9 mouse cellular contexts compared by ENCODE assay signal in the genomic region with DNA sequence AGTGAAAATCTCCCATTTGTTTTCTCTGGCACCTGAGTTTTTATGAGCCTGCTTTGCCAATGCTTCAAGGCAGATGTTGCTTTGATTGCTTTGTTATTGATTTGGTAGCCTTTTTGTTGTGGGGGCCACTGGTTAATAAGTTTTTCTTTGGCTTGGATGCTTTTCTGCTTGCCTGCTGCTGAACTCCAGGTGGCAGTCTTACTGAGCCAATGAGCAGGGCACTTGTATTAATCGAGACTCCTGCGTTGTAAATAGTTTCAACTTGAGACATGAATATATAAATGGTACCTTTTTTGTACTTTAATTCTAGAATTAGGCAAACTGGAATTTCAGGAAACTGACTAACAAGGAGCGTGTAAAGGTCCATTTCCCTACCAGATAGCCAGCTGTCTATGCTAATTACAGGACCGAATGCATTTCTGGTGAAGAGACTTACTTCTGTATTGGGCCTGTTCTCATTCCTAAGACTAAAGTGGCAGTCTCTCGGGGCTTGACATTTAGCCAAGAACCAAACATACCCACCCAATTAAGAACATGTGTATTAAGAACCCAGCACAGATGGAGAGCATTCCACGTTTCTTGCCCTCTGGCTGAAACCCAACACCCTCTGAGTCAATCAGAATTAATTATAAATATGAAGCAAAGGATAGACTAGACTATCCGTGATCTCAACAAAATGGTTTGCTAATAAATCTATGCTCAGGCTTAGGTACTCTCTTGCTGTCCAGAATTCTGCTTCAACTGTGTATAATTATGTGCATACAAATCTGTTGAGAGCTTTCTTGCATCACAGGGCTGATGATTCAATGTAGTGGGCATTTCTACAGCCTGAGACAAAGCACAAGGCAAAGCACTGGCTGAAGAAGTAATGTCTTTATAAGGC. TPM values are rescaled to one million over a fixed set of nuclear protein-coding genes. Genes with fewer than 3 reads are reported as not detected.
DNase-seq lines count a peak whose midpoint lies in the region; ATAC-seq and TF ChIP-seq lines count a peak whose summit lies in the region.
"Had no signal": no experiment of that assay in that cellular context is flagged by ENCODE, and none has a peak within 500 bp of the region (broad histone marks: within the 10 kb centered on the region; RNA-seq: fewer than 3 reads in every experiment).

No protein-coding gene starts in this region.

- no peak for ATAC-seq in heart, embryonic 13.5 days (ENCODE audit: extremely low read depth, insufficient number of reproducible peaks, low FRiP score, low TSS enrichment)
- no peak for ATAC-seq in heart, embryonic 12.5 days (ENCODE audit: insufficient number of reproducible peaks, low FRiP score)
- ATAC-seq in liver, embryonic 11.5 days (replicated peaks; ENCODE audit: low FRiP score), result no peak

- H3K9ac ChIP-seq in heart, embryonic 13.5 days, result no peak overlapping the region
- H3K9ac ChIP-seq in heart, embryonic 12.5 days, result no peak overlapping the region
- H3K9ac ChIP-seq in liver, adult 2 months (ENCODE audit: low read depth, low read length), result no peak overlapping the region
- no peak overlapping the region for H3K9ac ChIP-seq in liver, embryonic 11.5 days (ENCODE audit: low read depth, low read length)

- peaks cover 83% of the 10 kb centered on the region for H3K36me3 ChIP-seq in heart, embryonic 13.5 days
- H3K36me3 ChIP-seq in heart, embryonic 12.5 days, result peaks cover 56% of the 10 kb centered on the region
- peaks cover 46% of the 10 kb centered on the region for H3K36me3 ChIP-seq in liver, adult 2 months (ENCODE audit: control insufficient read depth, insufficient read depth, low read length)
- peaks cover 30% of the 10 kb centered on the region for H3K36me3 ChIP-seq in liver, embryonic 11.5 days (ENCODE audit: control insufficient read depth, insufficient read depth, low read length)
- peaks cover 86% of the 10 kb centered on the region for H3K36me3 ChIP-seq in embryonic facial prominence, embryonic 10.5 days (replicated peaks)

- no peaks in the 10 kb centered on the region for H3K9me3 ChIP-seq in heart, embryonic 13.5 days
- H3K9me3 ChIP-seq in heart, embryonic 12.5 days (replicated peaks), result no peaks in the 10 kb centered on the region
- H3K9me3 ChIP-seq in liver, embryonic 11.5 days (ENCODE audit: control insufficient read depth, low read length), result no peaks in the 10 kb centered on the region
- no peaks in the 10 kb centered on the region for H3K9me3 ChIP-seq in embryonic facial prominence, embryonic 10.5 days

- no peak for DNase-seq in liver, adult 2 months (ENCODE audit: extremely low read depth, low read depth, low spot score)
- DNase-seq in liver, embryonic 11.5 days (ENCODE audit: low spot score), result no peak
- DNase-seq in embryonic facial prominence, embryonic 10.5 days (ENCODE audit: low spot score), result peak; percentile 36
- peak; percentile 4 for DNase-seq in lung, postnatal 14 days
- no peak for DNase-seq in adrenal gland, adult 18-20 months (ENCODE audit: low spot score in 2 of 2)
- DNase-seq in retina, postnatal 1 day, result no peak
- DNase-seq: kidney, postnatal 4 days had no signal

- peak; percentile 7; the same call in 1 of the 2 replicates for TF ChIP-seq CTCF in liver, adult 2 months (IDR thresholded peaks at IDR 0.05; ENCODE audit: low read depth, low read length)

- peaks cover 5% of the 10 kb centered on the region for H3K79me2 ChIP-seq in liver, adult 2 months (ENCODE audit: control insufficient read depth, insufficient read depth, low read length)

- H3K4me1 ChIP-seq in heart, embryonic 13.5 days, result peaks cover 28% of the 10 kb centered on the region
- peaks cover 18% of the 10 kb centered on the region for H3K4me1 ChIP-seq in heart, embryonic 12.5 days (replicated peaks)
- no peaks in the 10 kb centered on the region for H3K4me1 ChIP-seq in liver, adult 2 months (ENCODE audit: control insufficient read depth, insufficient read depth, low read length)
- no peaks in the 10 kb centered on the region for H3K4me1 ChIP-seq in liver, embryonic 11.5 days (replicated peaks; ENCODE audit: control insufficient read depth, insufficient read depth, low read length)
- peaks cover 11% of the 10 kb centered on the region for H3K4me1 ChIP-seq in embryonic facial prominence, embryonic 10.5 days

- WGBS in heart, embryonic 13.5 days, result 69% methylated on average over 7 of the region's 7 CpGs
- 75% methylated on average over 7 of the region's 7 CpGs for WGBS in heart, embryonic 12.5 days
- 67% methylated on average over 7 of the region's 7 CpGs for WGBS in liver, adult 2 months
- 85% methylated on average over 7 of the region's 7 CpGs for WGBS in liver, embryonic 11.5 days
- WGBS in embryonic facial prominence, embryonic 10.5 days, result 50% methylated on average over 7 of the region's 7 CpGs

- no peak overlapping the region for H3K4me3 ChIP-seq in heart, embryonic 13.5 days
- H3K4me3 ChIP-seq in heart, embryonic 12.5 days, result no peak overlapping the region
- no peak overlapping the region for H3K4me3 ChIP-seq in liver, adult 2 months (ENCODE audit: insufficient read depth, low read depth, low read length)
- no peak overlapping the region for H3K4me3 ChIP-seq in liver, embryonic 11.5 days (ENCODE audit: low read depth, low read length)
- H3K4me3 ChIP-seq in embryonic facial prominence, embryonic 10.5 days, result no peak overlapping the region

- peak overlapping the region; percentile 21; the same call in 1 of the 2 replicates for H3K27ac ChIP-seq in heart, embryonic 13.5 days (replicated peaks)
- H3K27ac ChIP-seq in heart, embryonic 12.5 days (ENCODE audit: poor library complexity, severe bottlenecking), result no peak overlapping the region; the same call in 1 of the 2 replicates
- H3K27ac ChIP-seq in liver, adult 2 months (replicated peaks; ENCODE audit: insufficient read depth, low read depth, low read length), result no peak overlapping the region
- H3K27ac ChIP-seq in liver, embryonic 11.5 days (ENCODE audit: low read depth, low read length), result no peak overlapping the region
- H3K27ac ChIP-seq in embryonic facial prominence, embryonic 10.5 days (replicated peaks), result no peak overlapping the region

- no peak for TF ChIP-seq POLR2A in liver, adult 2 months (IDR thresholded peaks at IDR 0.05; ENCODE audit: extremely low read depth, insufficient read depth, low read length)

- H3K4me2 ChIP-seq in heart, embryonic 13.5 days, result no peak overlapping the region
- H3K4me2 ChIP-seq in heart, embryonic 12.5 days, result no peak overlapping the region
- no peak overlapping the region for H3K4me2 ChIP-seq in liver, embryonic 11.5 days

- no peaks in the 10 kb centered on the region for H3K27me3 ChIP-seq in heart, embryonic 13.5 days (replicated peaks)
- no peaks in the 10 kb centered on the region for H3K27me3 ChIP-seq in heart, embryonic 12.5 days (replicated peaks)
- no peaks in the 10 kb centered on the region for H3K27me3 ChIP-seq in liver, adult 2 months (ENCODE audit: control insufficient read depth, insufficient read depth, low read length)
- no peaks in the 10 kb centered on the region for H3K27me3 ChIP-seq in liver, embryonic 11.5 days (replicated peaks; ENCODE audit: control insufficient read depth, insufficient read depth, low read length)
- H3K27me3 ChIP-seq in embryonic facial prominence, embryonic 10.5 days (replicated peaks; ENCODE audit: low read depth, poor library complexity, severe bottlenecking), result no peaks in the 10 kb centered on the region

RNA-seq across cellular contexts. Expression of gene Calu, which starts 14.6 kb away (rescaled TPM):
- polyA plus RNA-seq in heart, embryonic 13.5 days (2015; fragmentation: Nextera tagmentation; extraction: Ambion mirVana), result 409 and 427 TPM in 2 replicates
- 476 and 483 TPM in 2 replicates for polyA plus RNA-seq in heart, embryonic 12.5 days (2016; fragmentation: Nextera tagmentation; extraction: Ambion mirVana)
- total RNA-seq in liver, adult 2 months (2014; rRNA removed), result 113 and 125 TPM in 2 replicates
- 21.9 and 27.1 TPM in 2 replicates for polyA plus RNA-seq in liver, adult 2 months (2012; rRNA removed)
- 197 and 222 TPM in 2 replicates for polyA plus RNA-seq in liver, embryonic 11.5 days (2014; fragmentation: Nextera tagmentation; extraction: Ambion mirVana)
- polyA plus RNA-seq in embryonic facial prominence, embryonic 10.5 days (2016; fragmentation: Nextera tagmentation; extraction: Ambion mirVana), result 228 and 237 TPM in 2 replicates
- 100 to 1,000 TPM; 134 to 139 TPM for total RNA-seq in adrenal gland, adult 18-20 months (2021)

RNA-seq across cellular contexts. Expression of gene Opn1sw, which starts 25.8 kb away (rescaled TPM):
- 0.51 and 0.55 TPM in 2 replicates for polyA plus RNA-seq in heart, embryonic 13.5 days (2015; fragmentation: Nextera tagmentation; extraction: Ambion mirVana)
- 0.65 and 0.69 TPM in 2 replicates for polyA plus RNA-seq in heart, embryonic 12.5 days (2016; fragmentation: Nextera tagmentation; extraction: Ambion mirVana)
- 0.09 and 0.20 TPM in 2 replicates for total RNA-seq in liver, adult 2 months (2014; rRNA removed)
- 0.15 and 1.1 TPM in 2 replicates for polyA plus RNA-seq in liver, adult 2 months (2012; rRNA removed)
- polyA plus RNA-seq in liver, embryonic 11.5 days (2014; fragmentation: Nextera tagmentation; extraction: Ambion mirVana), result 0.36 and 0.53 TPM in 2 replicates
- polyA plus RNA-seq in embryonic facial prominence, embryonic 10.5 days (2016; fragmentation: Nextera tagmentation; extraction: Ambion mirVana), result 0.25 and 0.40 TPM in 2 replicates
- total RNA-seq in adrenal gland, adult 18-20 months (2021), result not detected

RNA-seq across cellular contexts. Expression of gene Ccdc136, which starts 33.6 kb away (rescaled TPM):
- polyA plus RNA-seq in heart, embryonic 13.5 days (2015; fragmentation: Nextera tagmentation; extraction: Ambion mirVana), result 24.0 and 27.6 TPM in 2 replicates
- 25.1 and 27.0 TPM in 2 replicates for polyA plus RNA-seq in heart, embryonic 12.5 days (2016; fragmentation: Nextera tagmentation; extraction: Ambion mirVana)
- under 0.01 and 0.09 TPM in 2 replicates for total RNA-seq in liver, adult 2 months (2014; rRNA removed)
- 0.11 and 0.34 TPM in 2 replicates for polyA plus RNA-seq in liver, adult 2 months (2012; rRNA removed)
- polyA plus RNA-seq in liver, embryonic 11.5 days (2014; fragmentation: Nextera tagmentation; extraction: Ambion mirVana), result 4.1 and 5.6 TPM in 2 replicates
- polyA plus RNA-seq in embryonic facial prominence, embryonic 10.5 days (2016; fragmentation: Nextera tagmentation; extraction: Ambion mirVana), result 18.6 and 23.1 TPM in 2 replicates
- total RNA-seq in adrenal gland, adult 18-20 months (2021), result 1 to 10 TPM; 4.7 to 5.5 TPM

RNA-seq across cellular contexts. Expression of gene Fam71f1, which starts 43.5 kb away (rescaled TPM):
- 0.21 and 0.32 TPM in 2 replicates for polyA plus RNA-seq in heart, embryonic 13.5 days (2015; fragmentation: Nextera tagmentation; extraction: Ambion mirVana)
- 0.18 TPM in 2 replicates for polyA plus RNA-seq in heart, embryonic 12.5 days (2016; fragmentation: Nextera tagmentation; extraction: Ambion mirVana)
- not detected in 2 replicates for total RNA-seq in liver, adult 2 months (2014; rRNA removed)
- polyA plus RNA-seq in liver, adult 2 months (2012; rRNA removed), result not detected in 2 replicates
- 0.25 TPM in 1 of 2 replicates, not detected in the other for polyA plus RNA-seq in liver, embryonic 11.5 days (2014; fragmentation: Nextera tagmentation; extraction: Ambion mirVana)
- not detected in 2 replicates for polyA plus RNA-seq in embryonic facial prominence, embryonic 10.5 days (2016; fragmentation: Nextera tagmentation; extraction: Ambion mirVana)
- total RNA-seq in adrenal gland, adult 18-20 months (2021), result not detected

Comparison
In these comparisons a context has a peak if more than half of its experiments do, and no peak if none do; other contexts are left out.
1. DNase-seq: peak in embryonic facial prominence, embryonic 10.5 days (single experiment) and lung, postnatal 14 days (single experiment); none in liver, adult 2 months (single experiment), liver, embryonic 11.5 days (single experiment), adrenal gland, adult 18-20 months (0 of 2) and retina, postnatal 1 day (single experiment).